Mouse (Mus musculus): ENCODE measurements around the gene Akap9.
A peak's percentile ranks its signal among the peaks of the same experiment; 100 is the strongest.
"Not testable (repeated sequence)": the region's sequence is repeated elsewhere in the genome, so short reads cannot be mapped to it uniquely, and the experiment has no call there.

Akap9 gene

DNA sequence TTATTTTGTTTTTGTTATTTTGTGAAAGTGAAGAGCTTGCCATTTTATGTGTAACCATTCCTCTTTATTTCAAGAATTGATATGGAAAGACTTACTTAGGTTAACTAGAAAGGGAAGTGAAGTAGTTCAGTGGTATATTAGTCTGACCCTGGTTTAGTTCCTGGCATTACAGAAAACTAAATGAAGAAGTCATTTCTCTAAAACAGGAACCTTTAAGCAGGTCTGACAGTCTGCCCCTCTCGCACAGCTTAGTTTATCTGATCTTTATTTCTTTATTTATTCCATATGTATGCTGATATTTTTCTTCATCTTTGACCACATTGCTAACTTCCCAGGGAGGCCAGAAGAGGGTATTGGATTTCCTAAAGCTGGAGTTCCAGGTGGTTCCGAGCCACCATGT lies 113.1 kb downstream of the Akap9 start:
- no peak for DNase-seq (ENCODE audit: low spot score)

GRCm38 (mm10) chr5:4060313-4060712 lies 132.5 kb downstream of the Akap9 start:
- peak; percentile 31 for DNase-seq (ENCODE audit: low spot score)

DNA sequence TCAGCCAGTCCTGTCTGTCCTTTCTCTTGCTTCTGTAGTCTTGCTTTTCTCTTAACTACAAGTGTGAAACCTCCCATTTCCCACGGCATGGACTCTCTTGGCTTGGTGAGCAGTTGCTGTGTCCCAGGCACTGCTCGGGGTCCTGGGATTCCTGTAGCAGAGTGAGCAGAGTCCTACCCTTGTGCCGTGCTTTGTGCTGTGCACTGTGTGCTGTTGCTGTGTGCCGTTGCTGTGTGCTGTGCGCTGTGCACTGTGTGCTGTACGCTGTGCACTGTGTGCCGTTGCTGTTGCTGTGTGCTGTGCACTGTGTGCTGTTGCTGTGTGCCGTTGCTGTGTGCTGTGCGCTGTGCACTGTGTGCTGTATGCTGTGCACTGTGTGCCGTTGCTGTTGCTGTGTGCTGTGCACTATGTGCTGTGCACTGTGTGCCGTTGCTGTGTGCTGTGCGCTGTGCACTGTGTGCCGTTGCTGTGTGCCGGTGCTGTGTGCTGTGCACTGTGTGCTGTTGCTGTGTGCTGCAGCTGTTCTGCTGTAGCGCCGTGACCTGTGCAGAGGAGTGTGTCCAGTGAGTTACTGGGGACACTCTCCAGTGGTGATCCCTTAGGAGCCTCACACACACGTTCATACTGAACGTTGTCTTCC lies 138.7 kb downstream of the Akap9 start:
- no peak for DNase-seq (ENCODE audit: low spot score)

GRCm38 (mm10) chr5:4067203-4067602 lies 139.3 kb downstream of the Akap9 start:
- DNase-seq (ENCODE audit: low spot score), result no peak

- DNase-seq (ENCODE audit: low spot score), result no peak
Observed at GRCm38 (mm10) chr5:4079086-4079485, 151.2 kb downstream of the Akap9 start.

GRCm38 (mm10) chr5:4080861-4081260 lies 153.0 kb downstream of the Akap9 start:
- no peak for DNase-seq (ENCODE audit: low spot score)

GRCm38 (mm10) chr5:4081513-4081912 lies 153.7 kb downstream of the Akap9 start:
- DNase-seq (ENCODE audit: low spot score), result no peak

GRCm38 (mm10) chr5:4084948-4085347 lies 157.1 kb downstream of the Akap9 start:
- DNase-seq (ENCODE audit: low spot score), result no peak

DNA sequence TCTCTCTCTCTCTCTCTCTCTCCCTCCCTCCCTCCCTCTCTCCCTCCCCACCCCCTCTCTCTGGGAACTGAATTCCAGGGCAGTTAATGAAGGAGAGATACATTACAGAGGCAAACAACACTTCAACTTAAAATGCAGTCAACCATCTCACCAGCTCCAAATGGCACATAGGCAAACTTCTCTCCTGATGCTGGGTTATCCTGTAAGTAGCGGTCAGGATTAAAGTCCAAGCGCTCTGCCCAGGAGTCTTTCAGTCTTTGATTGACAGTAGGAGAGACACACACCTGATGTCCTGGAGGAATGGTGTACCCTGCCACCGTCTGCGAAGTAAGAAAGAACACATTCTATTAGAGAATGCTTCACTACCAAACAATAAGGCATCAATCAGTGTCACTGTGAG lies 158.5 kb downstream of the Akap9 start:
- DNase-seq (ENCODE audit: low spot score), result no peak

- no peak for DNase-seq (ENCODE audit: low spot score)
Observed at GRCm38 (mm10) chr5:4088190-4088589, 160.3 kb downstream of the Akap9 start.

DNA sequence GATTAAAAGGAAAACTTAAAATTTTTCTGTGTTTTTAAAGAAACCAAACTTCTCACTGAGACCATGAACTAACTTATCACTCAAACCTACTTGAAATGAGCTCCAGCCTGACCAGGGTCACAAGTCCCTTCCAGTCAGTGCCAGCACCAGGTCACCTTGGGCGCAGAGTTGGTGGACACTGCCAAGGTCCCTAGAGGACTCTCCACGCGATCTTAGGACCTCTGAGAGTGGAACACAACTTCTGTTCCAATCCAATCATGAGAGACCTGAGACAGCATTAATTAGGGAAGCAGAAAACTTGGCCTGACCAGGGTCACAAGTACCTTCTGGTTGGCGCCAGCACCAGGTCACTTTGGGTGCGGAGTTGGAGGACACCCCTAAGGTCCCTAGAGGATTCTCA lies 166.6 kb downstream of the Akap9 start:
- no peak for DNase-seq (ENCODE audit: low spot score)

GRCm38 (mm10) chr5:4101031-4101430 lies 173.2 kb downstream of the Akap9 start:
- no peak for DNase-seq (ENCODE audit: low spot score)

- DNase-seq (ENCODE audit: low spot score), result no peak
Observed at GRCm38 (mm10) chr5:4101770-4102169, 173.9 kb downstream of the Akap9 start.

- no peak for DNase-seq (ENCODE audit: low spot score)
Observed at GRCm38 (mm10) chr5:4103626-4104340, 175.9 kb downstream of the Akap9 start.

GRCm38 (mm10) chr5:4104341-4105040 lies 176.6 kb downstream of the Akap9 start, which contains the start of gene Cyp51:
Cyp51 (minus strand) TSS chr5:4104746.
- DNase-seq (ENCODE audit: low spot score), result peak; percentile 90

- DNase-seq (ENCODE audit: low spot score), result no peak
Observed at GRCm38 (mm10) chr5:4105651-4106186, 177.9 kb downstream of the Akap9 start.

DNA sequence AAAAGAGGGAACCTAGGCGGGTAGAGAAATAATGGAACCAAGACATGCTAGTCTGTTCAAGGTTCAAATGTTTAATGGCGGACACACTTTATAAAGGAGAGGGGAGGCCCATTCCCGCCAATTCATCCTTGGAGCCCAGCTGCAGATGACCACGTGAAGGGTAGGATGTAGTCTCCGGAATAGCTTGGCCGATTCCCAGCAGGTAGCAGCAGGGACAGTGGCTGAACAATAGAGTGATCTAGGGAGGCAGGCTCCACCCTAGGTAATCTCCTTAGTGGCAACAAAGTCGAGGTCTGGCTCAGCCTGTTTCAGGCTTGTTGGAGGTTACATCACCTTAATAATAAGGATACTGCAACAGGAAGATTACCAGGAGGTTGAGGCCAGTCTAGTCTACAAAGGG lies 179.2 kb downstream of the Akap9 start:
- DNase-seq (ENCODE audit: low spot score), result not testable (repeated sequence)

GRCm38 (mm10) chr5:4112570-4113098 lies 184.8 kb downstream of the Akap9 start:
- DNase-seq (ENCODE audit: low spot score), result no peak
